Mouse (Mus musculus) adrenal gland, postnatal 10 days (tissue): ENCODE results near the gene Psen1. TPM values are rescaled to one million over a fixed set of nuclear protein-coding genes. Genes with fewer than 3 reads are reported as not detected.
A peak's percentile ranks its signal among the peaks of the same experiment; 100 is the strongest.

Experiments used
- DNase-seq: peaks from one replicate; pipeline ENCODE4 v3.0.0; 2021; ENCODE audit warnings: mixed read lengths
- total RNA-seq, 2 experiments: library from RNA; stranded (reverse); gene quantifications; 2 replicates each; pipeline ENCODE4 v1.2.3; 2021

The Psen1 gene
- total RNA-seq, 2 experiments from 2014 or later: 47.5 to 53.9 TPM

GRCm38 (mm10) chr12:83723037-83723436 lies 35.1 kb downstream of the Psen1 start:
- no peak for DNase-seq

DNA sequence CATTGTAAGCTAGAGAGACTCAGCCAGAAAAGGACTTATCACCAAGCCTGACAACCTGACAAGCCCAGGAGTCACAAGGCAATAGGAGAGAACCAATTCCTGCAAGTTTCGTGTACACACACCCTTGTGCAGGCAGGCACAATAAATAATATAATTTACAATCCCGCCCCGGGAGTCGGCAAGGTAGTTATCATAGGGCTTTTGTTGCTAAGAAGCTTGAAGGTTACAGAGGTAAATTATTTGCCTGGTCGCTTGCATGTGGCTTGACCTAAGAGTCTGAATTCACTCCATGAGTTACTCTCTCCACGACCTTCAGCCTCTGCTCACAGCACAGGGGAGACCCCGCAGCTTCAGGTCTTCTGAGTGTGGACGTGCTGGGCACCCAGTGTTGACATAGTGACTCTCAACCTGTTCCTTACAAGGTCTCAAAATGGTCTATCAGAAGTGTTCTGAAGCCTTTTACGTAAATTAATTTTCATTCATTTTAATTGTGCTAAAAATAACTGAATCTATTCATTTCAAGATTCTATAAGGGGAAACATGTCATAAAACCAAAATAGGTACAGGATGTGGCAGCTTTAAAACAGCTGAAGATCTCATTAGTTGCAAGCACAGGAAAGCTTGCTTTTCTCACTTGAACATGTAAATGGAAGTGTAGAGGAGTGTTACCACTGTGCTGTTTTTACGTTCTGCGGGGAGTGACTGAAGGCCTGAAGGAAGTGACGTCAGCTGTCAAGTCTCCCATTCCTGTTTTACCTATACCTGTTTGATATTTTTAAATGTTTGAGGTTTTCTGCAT lies 38.8 kb downstream of the Psen1 start:
- DNase-seq: no peak

DNA sequence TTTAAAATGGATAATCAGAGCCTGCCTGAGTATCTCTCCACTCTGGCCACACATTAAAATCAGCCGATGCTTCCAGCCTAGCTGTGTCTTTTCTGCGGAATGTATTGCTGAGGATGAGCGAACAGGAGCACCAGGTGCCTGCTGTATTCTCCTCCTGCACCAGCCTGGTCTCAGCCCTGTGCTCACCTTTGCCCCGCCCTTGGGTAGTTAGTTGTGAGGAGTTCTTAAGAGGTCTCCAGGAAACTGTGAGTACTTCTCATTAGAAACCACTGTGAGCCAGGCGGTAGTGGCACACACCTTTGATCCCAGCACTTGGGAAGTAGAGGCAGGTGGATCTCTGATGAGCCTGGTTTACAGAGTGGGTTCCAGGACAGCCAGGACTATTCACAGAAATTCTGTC lies 44.3 kb downstream of the Psen1 start:
- DNase-seq: no peak

- no peak for DNase-seq
These were observed 46.1 kb downstream of the Psen1 start for GRCm38 (mm10) chr12:83734047-83734446.

- no peak for DNase-seq
These were observed 48.3 kb downstream of the Psen1 start for GRCm38 (mm10) chr12:83736236-83736635.

GRCm38 (mm10) chr12:83738651-83739050 lies 50.7 kb downstream of the Psen1 start:
- DNase-seq: no peak

GRCm38 (mm10) chr12:83741722-83742121 lies 53.8 kb downstream of the Psen1 start:
- DNase-seq: no peak

- no peak for DNase-seq
These were observed 54.9 kb downstream of the Psen1 start for GRCm38 (mm10) chr12:83742834-83743233.

DNA sequence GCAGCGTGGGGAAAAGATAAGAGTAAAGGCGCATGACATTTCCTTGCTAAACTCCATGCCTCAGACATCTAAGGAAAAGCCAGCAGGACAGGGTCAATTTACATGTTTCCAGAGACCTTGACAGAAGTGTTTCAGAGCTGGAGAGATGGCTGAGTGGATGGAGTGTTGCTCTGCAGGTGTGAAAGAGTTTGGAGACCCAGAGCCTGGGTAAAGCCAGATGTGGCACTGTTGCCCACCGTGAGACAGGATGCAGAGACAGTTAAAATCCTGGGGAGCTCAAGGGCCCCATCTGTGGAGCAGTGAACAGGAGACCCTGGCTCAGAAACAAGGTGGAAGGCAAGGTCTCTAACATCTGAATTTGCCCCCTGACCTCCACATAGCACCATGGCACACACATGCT lies 55.8 kb downstream of the Psen1 start:
- no peak for DNase-seq

GRCm38 (mm10) chr12:83749186-83749585 lies 61.2 kb downstream of the Psen1 start:
- no peak for DNase-seq

- DNase-seq: peak; percentile 26
These were observed 64.5 kb downstream of the Psen1 start for GRCm38 (mm10) chr12:83752495-83752894.

GRCm38 (mm10) chr12:83758735-83759134 lies 70.8 kb downstream of the Psen1 start:
- no peak for DNase-seq

- DNase-seq: no peak
These were observed 72.2 kb downstream of the Psen1 start for GRCm38 (mm10) chr12:83760201-83760600.

GRCm38 (mm10) chr12:83762706-83763105 lies 74.8 kb downstream of the Psen1 start:
- DNase-seq: peak; percentile 35

DNA sequence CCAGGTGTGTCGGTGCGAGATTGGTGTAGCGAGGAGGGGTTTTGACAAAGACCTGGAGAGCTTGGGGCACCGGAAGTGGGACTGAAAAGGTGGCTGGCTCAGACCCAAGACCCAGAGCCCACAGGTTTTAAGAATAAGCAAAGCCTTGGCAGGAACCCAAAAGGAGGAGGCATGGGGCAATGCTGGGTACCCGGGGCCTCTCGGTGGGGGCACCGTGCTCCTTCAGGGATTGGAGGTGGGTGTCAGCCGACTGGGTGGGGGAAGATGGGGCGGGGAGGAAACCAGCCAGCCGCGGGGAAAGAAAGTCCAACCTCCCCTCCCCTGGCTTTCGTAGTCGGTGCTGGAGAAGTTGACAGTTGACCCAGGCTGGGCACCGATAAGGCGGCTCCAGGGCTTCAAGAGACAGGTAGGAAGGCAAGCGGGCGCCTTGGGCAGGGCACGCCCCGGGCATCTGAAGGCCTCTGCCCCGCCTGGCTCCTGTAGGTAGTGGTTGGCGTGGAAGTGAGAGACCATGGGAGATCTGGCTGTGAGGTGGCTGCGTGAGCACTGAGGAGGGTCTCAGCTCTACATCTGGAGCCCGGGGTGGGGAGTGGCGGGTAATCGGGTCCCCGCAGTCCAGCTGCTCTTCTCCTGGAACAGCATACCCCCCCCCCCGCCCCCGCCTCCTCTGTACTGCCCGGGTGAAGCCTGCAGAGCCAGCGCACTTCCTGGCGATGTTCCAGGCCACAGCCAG lies 75.5 kb downstream of the Psen1 start, which contains the start of gene Papln:
Gene Papln (plus strand): TSS at position 324 of the 733 bp plus-strand sequence.
- DNase-seq: peak; percentile 49

GRCm38 (mm10) chr12:83764044-83764365 lies 76.1 kb downstream of the Psen1 start:
- DNase-seq: no peak

- DNase-seq: no peak
These were observed 76.6 kb downstream of the Psen1 start for GRCm38 (mm10) chr12:83764519-83764918.

- DNase-seq: no peak
These were observed 78.1 kb downstream of the Psen1 start for GRCm38 (mm10) chr12:83765965-83766603.

GRCm38 (mm10) chr12:83767833-83768232 lies 79.9 kb downstream of the Psen1 start:
- DNase-seq: no peak

- no peak for DNase-seq
These were observed 80.4 kb downstream of the Psen1 start for GRCm38 (mm10) chr12:83768235-83768899.

DNA sequence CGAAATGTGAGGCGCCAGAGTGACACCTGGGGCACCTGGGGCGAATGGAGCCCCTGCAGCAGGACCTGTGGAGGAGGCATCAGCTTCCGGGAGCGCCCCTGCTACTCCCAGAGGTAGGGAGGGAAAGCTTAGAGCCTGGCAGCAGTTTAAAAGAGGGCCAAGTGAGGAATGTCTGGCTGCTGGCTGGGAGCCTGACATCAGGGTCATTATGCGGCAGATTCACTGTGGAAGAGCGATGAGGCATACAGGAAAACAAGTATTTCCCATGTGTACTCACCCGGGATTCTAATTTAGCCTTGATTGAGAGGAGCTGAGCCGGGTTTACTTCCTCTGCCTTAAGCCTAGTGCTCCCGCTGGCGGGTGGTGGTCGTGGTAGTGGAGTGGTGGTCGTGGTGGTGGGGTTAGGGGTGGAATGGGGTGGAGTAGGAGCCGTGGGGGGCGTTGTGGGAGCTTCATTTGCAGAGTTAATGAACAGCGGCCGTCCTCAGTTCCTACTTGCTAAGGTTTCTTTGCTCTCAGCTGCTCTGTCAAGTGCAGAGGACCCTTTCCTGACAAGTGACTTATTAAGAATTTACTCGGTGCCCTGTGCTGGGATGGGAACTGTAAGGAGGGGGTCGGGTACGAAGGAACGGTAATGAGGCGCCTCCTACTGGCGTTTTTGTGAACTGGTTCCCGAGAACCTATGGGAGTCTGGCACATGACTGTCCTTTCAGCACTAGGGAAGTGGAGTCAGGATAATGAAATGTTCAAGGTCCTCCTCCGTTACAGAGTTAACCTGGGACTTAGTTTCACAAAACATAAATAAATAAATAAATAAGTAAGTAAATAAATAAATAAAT lies 82.7 kb downstream of the Psen1 start:
- peak; percentile 86 for DNase-seq

GRCm38 (mm10) chr12:83775621-83776020 lies 87.7 kb downstream of the Psen1 start:
- no peak for DNase-seq
